Mouse (Mus musculus) cerebellum, postnatal 36 days (tissue): Measurements from ENCODE around the gene Hephl1.

Experiments
- DNase-seq, 2 experiments: peaks; one replicate each; pipeline ENCODE4 v3.0.0; 2021 to 2022; ENCODE audit warnings: mixed read lengths in 2 of 2

Hephl1 gene

DNA sequence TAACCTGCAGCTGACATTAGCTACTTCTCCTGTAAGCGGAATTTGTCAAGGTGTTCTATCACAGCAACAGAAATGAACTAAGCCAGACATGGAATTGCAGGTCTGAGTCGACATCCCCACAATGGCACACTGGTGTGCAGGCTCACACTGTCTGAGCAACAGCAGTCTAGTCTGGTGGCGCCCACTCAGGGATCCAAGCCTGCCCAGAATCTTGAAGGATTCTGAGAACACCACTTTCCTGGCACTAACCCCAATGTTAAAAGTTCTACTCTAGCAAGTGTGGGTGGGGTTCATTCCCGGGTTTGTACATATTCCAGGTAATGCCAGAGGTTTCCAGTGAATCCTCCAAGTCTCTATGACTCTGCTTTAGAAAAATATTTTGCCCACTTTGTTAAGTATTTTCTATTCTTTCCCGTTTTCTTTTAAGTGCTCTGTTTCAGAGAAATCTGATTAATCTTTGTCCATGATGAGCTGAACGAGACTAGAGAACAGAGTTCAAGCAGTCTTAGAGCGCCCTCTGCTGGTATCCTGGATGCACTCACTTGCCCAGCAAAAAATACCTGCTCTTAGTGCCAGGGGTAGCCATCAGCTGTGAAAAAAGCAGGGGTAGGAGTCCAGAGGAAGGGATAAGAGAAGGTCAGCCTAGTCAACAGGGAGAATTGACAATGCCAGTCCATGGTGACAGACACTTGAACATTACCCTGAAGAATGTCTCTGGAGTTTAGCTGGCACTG lies 96.5 kb downstream of the Hephl1 start:
- peak; percentile 69 to 80 for DNase-seq

DNA sequence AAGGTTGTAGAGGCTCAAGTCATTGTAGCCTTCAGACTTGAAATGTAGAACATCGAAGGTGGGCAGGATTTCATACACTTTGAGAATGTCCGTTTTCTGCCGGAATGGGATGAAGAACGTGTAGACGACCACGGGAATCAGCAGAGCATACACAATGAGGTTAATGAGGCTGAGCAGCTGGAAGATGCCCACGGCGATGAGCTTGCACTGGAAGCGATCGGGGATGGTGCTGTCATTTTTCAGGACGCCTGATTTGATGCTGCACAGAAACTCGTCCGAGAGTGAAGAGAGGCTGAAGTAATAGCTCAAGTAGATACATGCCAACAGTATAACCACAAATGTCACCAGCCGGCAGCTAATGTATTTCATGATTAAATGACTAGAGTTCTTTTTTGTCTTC lies 104.3 kb downstream of the Hephl1 start:
- DNase-seq = no peak

DNA sequence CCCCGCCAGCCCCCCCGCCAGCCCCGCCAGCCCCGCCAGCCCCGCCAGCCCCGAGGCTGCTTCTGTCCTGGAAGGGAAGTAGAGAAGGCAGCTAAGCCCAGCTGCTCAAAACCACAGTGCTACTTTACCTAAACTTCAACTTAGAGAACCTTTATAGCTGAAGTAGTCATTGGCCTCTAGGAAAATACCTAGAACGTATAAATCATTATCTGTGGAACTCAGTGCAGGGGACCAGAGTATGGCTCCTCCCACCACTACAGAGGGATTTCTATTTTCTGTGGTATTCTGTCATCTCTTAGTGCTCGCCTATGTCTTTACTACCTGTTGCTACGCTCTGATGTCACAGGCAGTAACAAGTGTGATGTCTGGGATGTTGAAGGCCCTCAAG lies 107.6 kb downstream of the Hephl1 start:
- no peak for DNase-seq

DNA sequence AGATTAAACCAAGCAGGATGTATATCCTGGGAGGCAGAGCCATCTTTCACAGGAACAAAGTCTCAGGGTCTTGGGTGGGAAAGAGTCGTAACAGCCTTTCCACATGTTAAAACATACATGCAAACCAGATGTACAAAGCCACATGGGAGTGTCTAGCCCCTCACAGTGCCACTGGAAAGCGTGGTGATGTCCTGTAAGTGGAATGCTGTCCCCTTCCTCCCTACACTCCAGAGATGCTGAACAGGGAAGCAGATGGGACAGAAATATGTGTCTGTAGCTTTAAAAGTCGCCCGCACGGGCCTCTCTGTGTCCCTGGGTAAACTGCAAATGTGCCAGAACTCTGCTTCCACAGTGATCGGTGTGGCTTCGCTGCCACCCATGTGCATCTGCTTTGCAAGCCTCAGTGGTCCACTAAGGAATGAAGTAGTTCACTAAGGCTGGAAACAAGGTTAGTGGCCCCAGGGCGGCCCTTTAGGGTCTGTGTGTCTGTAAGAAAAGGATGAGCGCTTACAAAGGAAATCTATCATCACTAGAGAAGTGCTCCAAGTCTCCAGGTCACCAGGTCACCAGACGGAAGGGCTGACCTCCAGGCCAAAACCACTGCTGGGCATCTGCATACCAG lies 108.1 kb downstream of the Hephl1 start:
- DNase-seq = no peak

DNA sequence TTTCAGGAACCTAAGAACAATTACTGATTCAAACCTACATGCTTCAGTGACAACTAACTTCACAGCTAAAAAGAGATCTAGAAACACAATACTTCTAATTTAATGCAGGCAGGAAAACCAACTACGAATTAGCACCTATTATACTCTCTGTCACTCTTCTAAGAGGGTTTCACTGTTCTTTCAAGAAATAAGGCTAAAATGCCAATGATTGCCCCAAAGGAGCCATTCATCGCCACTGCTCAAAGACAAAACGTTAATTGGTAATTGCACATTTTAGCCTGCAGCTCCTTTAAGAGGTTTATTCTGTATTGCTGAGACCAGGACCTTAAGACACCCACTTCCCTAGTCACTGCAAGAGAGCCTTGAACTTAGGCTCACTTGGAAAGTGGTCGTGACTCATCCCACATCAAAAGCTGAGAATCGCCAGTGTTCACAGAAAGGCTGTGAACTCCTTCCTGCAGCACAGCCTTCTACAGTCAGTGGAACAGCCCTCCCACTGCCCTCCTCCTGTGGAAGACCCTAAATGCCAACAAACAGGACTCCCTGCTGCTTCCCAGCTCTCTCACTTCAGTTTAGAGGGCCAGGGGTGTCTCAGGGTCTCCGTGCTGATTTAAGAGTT lies 108.8 kb downstream of the Hephl1 start:
- DNase-seq = no peak
